ENCODE assay signal across 8 mouse cellular contexts in genomic region chr10:120246994-120247750, GRCm38 (mm10). TPM values are rescaled to one million over a fixed set of nuclear protein-coding genes. Genes with fewer than 3 reads are reported as not detected.
DNase-seq lines count a peak whose midpoint lies in the region; ATAC-seq lines count a peak whose summit lies in the region.

No protein-coding gene starts in this region.

- no peak for ATAC-seq in midbrain, embryonic 14.5 days (ENCODE audit: low FRiP score, low TSS enrichment)
- ATAC-seq in midbrain, embryonic 13.5 days = no peak
- peak; percentile 67 for ATAC-seq in erythroblast, adult 5-6 weeks (replicated peaks; ENCODE audit: low FRiP score, poor library complexity, severe bottlenecking)
- no peak for ATAC-seq in limb, embryonic 13.5 days (ENCODE audit: low FRiP score, low read depth)
- no peak for ATAC-seq in neural tube, embryonic 15.5 days (ENCODE audit: low FRiP score)

- peak; percentile 85 for DNase-seq in midbrain, embryonic 14.5 days
- DNase-seq in T-cell, adult 2 months (ENCODE audit: low spot score) = peak; percentile 60
- peak; percentile 56 for DNase-seq in kidney, adult 18-20 months
- DNase-seq in urinary bladder, postnatal 36 days (ENCODE audit: low spot score in 2 of 2) = peak; percentile 13 to 22

- no peaks in the 10 kb centered on the region for H3K36me3 ChIP-seq in midbrain, embryonic 14.5 days (ENCODE audit: control insufficient read depth, insufficient read depth, low read length)
- no peaks in the 10 kb centered on the region for H3K36me3 ChIP-seq in midbrain, embryonic 13.5 days
- H3K36me3 ChIP-seq in limb, embryonic 13.5 days = no peaks in the 10 kb centered on the region
- no peaks in the 10 kb centered on the region for H3K36me3 ChIP-seq in neural tube, embryonic 15.5 days

- H3K27ac ChIP-seq in midbrain, embryonic 14.5 days (replicated peaks; ENCODE audit: low read depth, low read length) = no peak overlapping the region
- H3K27ac ChIP-seq in midbrain, embryonic 13.5 days = no peak overlapping the region
- peak overlapping the region; percentile 53; the same call in 1 of the 2 replicates for H3K27ac ChIP-seq in limb, embryonic 13.5 days
- no peak overlapping the region for H3K27ac ChIP-seq in neural tube, embryonic 15.5 days (replicated peaks)

- no peak overlapping the region for H3K4me3 ChIP-seq in midbrain, embryonic 14.5 days (replicated peaks; ENCODE audit: low read depth, low read length)
- no peak overlapping the region for H3K4me3 ChIP-seq in midbrain, embryonic 13.5 days (replicated peaks)
- peak overlapping the region; percentile 18; the same call in 1 of the 2 replicates for H3K4me3 ChIP-seq in limb, embryonic 13.5 days
- no peak overlapping the region for H3K4me3 ChIP-seq in neural tube, embryonic 15.5 days (replicated peaks)

- 48% methylated on average over 9 of the region's 9 CpGs for WGBS in midbrain, embryonic 14.5 days
- WGBS in midbrain, embryonic 13.5 days = 51% methylated on average over 9 of the region's 9 CpGs
- 4% methylated on average over 9 of the region's 9 CpGs for WGBS in limb, embryonic 13.5 days
- 19% methylated on average over 9 of the region's 9 CpGs for WGBS in neural tube, embryonic 15.5 days

- H3K9me3 ChIP-seq in midbrain, embryonic 14.5 days (ENCODE audit: control insufficient read depth, low read length) = no peaks in the 10 kb centered on the region
- H3K9me3 ChIP-seq in midbrain, embryonic 13.5 days = no peaks in the 10 kb centered on the region
- H3K9me3 ChIP-seq in limb, embryonic 13.5 days = no peaks in the 10 kb centered on the region
- no peaks in the 10 kb centered on the region for H3K9me3 ChIP-seq in neural tube, embryonic 15.5 days (replicated peaks)

- no peaks in the 10 kb centered on the region for H3K4me1 ChIP-seq in midbrain, embryonic 14.5 days (ENCODE audit: control insufficient read depth, insufficient read depth, low read length)
- peaks cover 6% of the 10 kb centered on the region; the same call in 1 of the 2 replicates for H3K4me1 ChIP-seq in midbrain, embryonic 13.5 days (replicated peaks)
- peaks cover 51% of the 10 kb centered on the region for H3K4me1 ChIP-seq in limb, embryonic 13.5 days
- peaks cover 2% of the 10 kb centered on the region; the same call in 1 of the 2 replicates for H3K4me1 ChIP-seq in neural tube, embryonic 15.5 days

- H3K4me2 ChIP-seq in midbrain, embryonic 14.5 days (ENCODE audit: low read length) = no peak overlapping the region
- H3K4me2 ChIP-seq in midbrain, embryonic 13.5 days (replicated peaks) = no peak overlapping the region
- H3K4me2 ChIP-seq in limb, embryonic 13.5 days (replicated peaks) = peak overlapping the region; percentile 50
- 0 out of 2 replicates have a peak overlapping the region, but pooled peaks have one; percentile 9 for H3K4me2 ChIP-seq in neural tube, embryonic 15.5 days

- H3K27me3 ChIP-seq in midbrain, embryonic 14.5 days (ENCODE audit: control insufficient read depth, insufficient read depth, low read length) = no peaks in the 10 kb centered on the region
- no peaks in the 10 kb centered on the region for H3K27me3 ChIP-seq in midbrain, embryonic 13.5 days
- no peaks in the 10 kb centered on the region for H3K27me3 ChIP-seq in limb, embryonic 13.5 days
- H3K27me3 ChIP-seq in neural tube, embryonic 15.5 days (replicated peaks) = no peaks in the 10 kb centered on the region; the same call in 1 of the 2 replicates

- no peak overlapping the region for H3K9ac ChIP-seq in midbrain, embryonic 14.5 days (replicated peaks; ENCODE audit: low read length)
- no peak overlapping the region for H3K9ac ChIP-seq in midbrain, embryonic 13.5 days (replicated peaks)
- peak overlapping the region; percentile 2; the same call in 1 of the 2 replicates for H3K9ac ChIP-seq in limb, embryonic 13.5 days
- H3K9ac ChIP-seq in neural tube, embryonic 15.5 days (replicated peaks) = no peak overlapping the region

RNA-seq across cellular contexts. Expression of gene Llph, which starts 20.3 kb away (rescaled TPM):
- polyA plus RNA-seq in midbrain, embryonic 14.5 days (2014; fragmentation: Nextera tagmentation; extraction: Ambion mirVana) = 39.6 and 40.7 TPM in 2 replicates
- polyA plus RNA-seq in midbrain, embryonic 13.5 days (2015; fragmentation: Nextera tagmentation; extraction: Ambion mirVana) = 45.5 and 46.7 TPM in 2 replicates
- 14.8 and 17.6 TPM in 2 replicates for total RNA-seq in erythroblast, adult 5-6 weeks (2015; ENCODE audit: low replicate concordance)
- total RNA-seq in erythroblast, adult 5-6 weeks (2017; ENCODE audit: low replicate concordance) = 15.8 and 27.3 TPM in 2 replicates
- 48.5 and 50.7 TPM in 2 replicates for polyA plus RNA-seq in limb, embryonic 13.5 days (2015; fragmentation: Nextera tagmentation; extraction: Ambion mirVana)
- polyA plus RNA-seq in neural tube, embryonic 15.5 days (2015; fragmentation: Nextera tagmentation; extraction: Ambion mirVana) = 36.6 and 48.2 TPM in 2 replicates

RNA-seq across cellular contexts. Expression of gene Irak3, which starts 45.2 kb away (rescaled TPM):
- 0.13 and 0.45 TPM in 2 replicates for polyA plus RNA-seq in midbrain, embryonic 14.5 days (2014; fragmentation: Nextera tagmentation; extraction: Ambion mirVana)
- 0.24 and 0.36 TPM in 2 replicates for polyA plus RNA-seq in midbrain, embryonic 13.5 days (2015; fragmentation: Nextera tagmentation; extraction: Ambion mirVana)
- 17.3 and 37.1 TPM in 2 replicates for total RNA-seq in erythroblast, adult 5-6 weeks (2015; ENCODE audit: low replicate concordance)
- total RNA-seq in erythroblast, adult 5-6 weeks (2017; ENCODE audit: low replicate concordance) = 5.7 and 9.2 TPM in 2 replicates
- polyA plus RNA-seq in limb, embryonic 13.5 days (2015; fragmentation: Nextera tagmentation; extraction: Ambion mirVana) = 1.6 and 1.8 TPM in 2 replicates
- polyA plus RNA-seq in neural tube, embryonic 15.5 days (2015; fragmentation: Nextera tagmentation; extraction: Ambion mirVana) = 0.29 and 1.2 TPM in 2 replicates

RNA-seq across cellular contexts. Expression of gene Tmbim4, which starts 45.8 kb away (rescaled TPM):
- 104 and 107 TPM in 2 replicates for polyA plus RNA-seq in midbrain, embryonic 14.5 days (2014; fragmentation: Nextera tagmentation; extraction: Ambion mirVana)
- 95.0 and 98.6 TPM in 2 replicates for polyA plus RNA-seq in midbrain, embryonic 13.5 days (2015; fragmentation: Nextera tagmentation; extraction: Ambion mirVana)
- total RNA-seq in erythroblast, adult 5-6 weeks (2015; ENCODE audit: low replicate concordance) = 53.4 and 61.2 TPM in 2 replicates
- 48.5 and 53.2 TPM in 2 replicates for total RNA-seq in erythroblast, adult 5-6 weeks (2017; ENCODE audit: low replicate concordance)
- polyA plus RNA-seq in limb, embryonic 13.5 days (2015; fragmentation: Nextera tagmentation; extraction: Ambion mirVana) = 91.7 and 95.6 TPM in 2 replicates
- 107 and 114 TPM in 2 replicates for polyA plus RNA-seq in neural tube, embryonic 15.5 days (2015; fragmentation: Nextera tagmentation; extraction: Ambion mirVana)

Comparison
In these comparisons a context has a peak if more than half of its experiments do, and no peak if none do; other contexts are left out.
1. DNase-seq: peak in every context shown above with its lines; median percentile 85 in midbrain, embryonic 14.5 days; 60 in T-cell, adult 2 months; 56 in kidney, adult 18-20 months; 18 in urinary bladder, postnatal 36 days.
2. H3K4me2 ChIP-seq: peak in limb, embryonic 13.5 days (single experiment) and neural tube, embryonic 15.5 days (single experiment); none in midbrain, embryonic 14.5 days (single experiment) and midbrain, embryonic 13.5 days (single experiment).